Mouse (Mus musculus) retina, postnatal 7 days (tissue): Measurements from ENCODE around the gene Fam129c.
A peak's percentile ranks its signal among the peaks of the same experiment; 100 is the strongest.

Experiments
- DNase-seq: peaks from one replicate; pipeline ENCODE4 v3.0.0-alpha.2; 2012; ENCODE audit warnings: low read depth, low spot score

Gene Fam129c

DNA sequence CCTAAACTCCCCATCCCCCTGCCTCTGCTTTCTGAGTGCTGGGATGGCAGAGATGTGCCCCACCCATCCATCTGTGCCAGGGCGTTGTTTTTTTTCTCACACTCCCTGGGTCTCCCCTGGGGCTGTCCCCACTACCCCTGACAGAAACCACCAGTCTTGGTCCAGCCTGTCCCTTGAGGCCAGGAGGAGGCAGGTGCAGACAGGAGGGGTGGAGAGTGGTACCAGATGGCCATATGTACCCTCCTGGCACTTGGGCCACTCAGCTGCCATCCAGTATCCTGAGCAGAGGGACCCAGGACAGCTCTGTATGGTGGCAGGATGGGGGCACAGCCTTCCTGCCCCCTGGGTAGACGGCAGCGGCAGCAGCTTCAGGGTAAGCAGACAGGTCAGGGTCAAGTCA, at the start of gene Fam129c:
TSS of gene Fam129c (plus strand) at position 198 of the 400 bp plus-strand sequence.
- DNase-seq: no peak

DNA sequence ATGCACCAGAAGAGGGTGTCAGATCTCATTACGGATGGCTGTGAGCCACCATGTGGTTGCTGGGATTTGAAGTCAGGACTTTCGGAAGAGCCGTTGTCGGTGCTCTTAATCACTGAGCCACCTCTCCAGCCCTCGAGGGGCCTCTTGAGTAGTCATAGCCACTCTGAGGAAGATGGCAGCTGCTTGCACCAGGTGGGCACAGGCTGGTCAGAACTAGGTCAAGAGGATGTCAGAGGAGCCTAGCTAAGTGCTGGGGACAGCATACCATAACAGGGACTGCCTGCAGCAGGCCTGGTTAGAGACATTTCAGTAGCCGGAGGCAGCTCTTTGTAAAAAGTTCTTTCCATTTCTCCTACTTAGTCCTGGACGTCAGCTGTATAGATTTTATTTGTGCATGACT, 46.7 kb upstream of the Fam129c start:
- no peak for DNase-seq

DNA sequence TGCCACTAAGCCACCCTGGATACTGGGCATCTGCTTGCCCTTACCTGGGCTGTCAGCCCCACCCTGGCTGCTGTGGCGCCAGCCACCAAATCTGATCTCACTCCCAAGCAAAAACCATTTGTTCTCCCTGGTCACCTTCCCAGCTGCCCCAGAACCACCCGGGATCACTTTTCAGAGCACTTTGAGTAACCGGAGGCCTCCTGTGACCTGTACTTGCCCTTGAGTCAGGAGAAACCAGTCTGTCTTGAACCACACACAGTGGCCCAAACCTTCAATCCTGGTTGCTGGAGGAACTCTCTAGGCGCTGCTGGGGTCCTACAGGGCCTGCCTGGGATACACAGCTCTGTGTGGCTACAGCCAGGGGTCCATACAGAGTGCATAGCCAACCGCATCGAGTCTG, 44.7 kb upstream of the Fam129c start:
- DNase-seq: no peak

DNA sequence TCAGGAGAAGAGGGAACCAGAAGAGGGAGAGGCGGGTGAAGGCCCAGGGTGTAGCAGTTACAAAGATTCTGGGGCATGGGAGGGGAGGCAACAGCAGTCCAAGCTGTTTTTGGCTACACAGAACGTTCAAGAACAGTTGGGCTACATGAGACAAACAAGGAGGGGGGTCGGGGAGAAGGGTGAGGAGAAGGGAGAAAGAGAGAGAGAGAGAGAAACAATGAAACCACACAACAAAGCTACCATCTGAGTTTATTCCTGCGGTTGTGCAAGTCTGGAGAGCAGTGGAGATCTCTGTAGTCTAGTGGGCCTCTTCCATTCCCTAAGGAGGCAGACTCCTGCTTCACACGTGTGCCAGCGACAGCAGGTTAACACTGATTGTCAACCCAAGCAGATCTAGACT, 43.4 kb upstream of the Fam129c start:
- DNase-seq: no peak

DNA sequence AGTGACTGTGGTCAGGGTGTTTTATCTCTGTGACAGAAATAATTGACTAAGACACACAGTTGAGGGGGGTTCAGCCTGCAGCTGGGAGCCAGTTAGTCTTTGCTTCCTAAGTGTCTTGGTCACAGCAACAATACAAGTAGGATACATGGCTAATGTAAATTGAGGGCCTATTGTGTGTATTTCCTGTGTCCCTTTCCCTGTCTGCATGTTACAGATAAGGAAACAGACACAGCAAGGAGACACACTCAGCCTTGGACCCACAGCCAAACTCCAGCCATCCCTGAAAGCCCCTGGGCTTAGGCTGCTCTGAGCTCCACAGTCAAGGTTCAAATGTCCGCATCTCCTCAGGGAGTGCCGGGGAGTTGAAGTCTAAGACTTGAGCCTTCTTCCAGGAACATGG, 42.8 kb upstream of the Fam129c start:
- no peak for DNase-seq

DNA sequence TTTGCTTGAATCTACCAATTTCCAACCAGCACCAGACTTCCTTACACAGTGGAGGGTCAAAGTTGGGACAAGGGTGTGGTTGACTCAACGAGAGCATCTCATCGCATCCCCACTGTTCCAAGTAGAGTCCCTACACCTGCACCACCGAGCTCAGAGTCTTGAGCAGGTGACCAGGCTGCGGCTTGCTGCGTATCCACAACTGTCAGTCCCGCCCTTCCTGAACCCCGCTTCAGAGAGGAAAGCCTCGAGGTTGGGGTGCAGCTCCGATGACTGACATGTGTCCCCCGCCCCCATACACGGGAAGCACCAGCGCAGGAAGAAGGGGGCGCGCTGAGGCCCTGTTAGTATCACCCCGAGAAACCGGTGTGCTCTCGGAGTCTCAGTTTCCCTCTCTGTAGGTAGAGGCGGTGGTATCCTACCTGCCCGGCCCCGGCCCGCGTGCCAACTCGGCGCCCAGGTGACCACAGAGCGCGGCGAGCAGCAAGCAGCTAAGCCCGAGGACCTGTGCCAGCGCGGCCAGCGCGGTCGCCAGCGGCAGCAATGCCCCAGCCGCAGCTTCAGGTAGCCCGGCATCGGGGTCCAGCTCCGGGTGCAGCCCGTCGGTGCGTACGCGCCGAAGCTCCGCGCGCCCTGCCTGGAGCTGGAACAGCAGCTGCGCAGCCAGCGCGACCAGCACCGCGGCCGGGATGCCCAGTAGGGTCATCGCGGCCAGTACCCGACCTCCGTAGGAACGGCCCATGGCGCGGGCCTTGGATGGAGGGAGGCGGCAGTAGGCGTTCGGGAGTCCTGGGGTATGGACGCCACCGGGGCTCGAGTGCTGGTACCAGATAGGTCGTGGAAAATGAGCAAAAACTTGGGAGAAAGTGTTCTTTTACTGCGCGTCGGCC, 39.1 kb upstream of the Fam129c start, which contains the start of gene Tmem221:
TSS of gene Tmem221 (minus strand) at position 801 of the 887 bp plus-strand sequence.
- DNase-seq: no peak

DNA sequence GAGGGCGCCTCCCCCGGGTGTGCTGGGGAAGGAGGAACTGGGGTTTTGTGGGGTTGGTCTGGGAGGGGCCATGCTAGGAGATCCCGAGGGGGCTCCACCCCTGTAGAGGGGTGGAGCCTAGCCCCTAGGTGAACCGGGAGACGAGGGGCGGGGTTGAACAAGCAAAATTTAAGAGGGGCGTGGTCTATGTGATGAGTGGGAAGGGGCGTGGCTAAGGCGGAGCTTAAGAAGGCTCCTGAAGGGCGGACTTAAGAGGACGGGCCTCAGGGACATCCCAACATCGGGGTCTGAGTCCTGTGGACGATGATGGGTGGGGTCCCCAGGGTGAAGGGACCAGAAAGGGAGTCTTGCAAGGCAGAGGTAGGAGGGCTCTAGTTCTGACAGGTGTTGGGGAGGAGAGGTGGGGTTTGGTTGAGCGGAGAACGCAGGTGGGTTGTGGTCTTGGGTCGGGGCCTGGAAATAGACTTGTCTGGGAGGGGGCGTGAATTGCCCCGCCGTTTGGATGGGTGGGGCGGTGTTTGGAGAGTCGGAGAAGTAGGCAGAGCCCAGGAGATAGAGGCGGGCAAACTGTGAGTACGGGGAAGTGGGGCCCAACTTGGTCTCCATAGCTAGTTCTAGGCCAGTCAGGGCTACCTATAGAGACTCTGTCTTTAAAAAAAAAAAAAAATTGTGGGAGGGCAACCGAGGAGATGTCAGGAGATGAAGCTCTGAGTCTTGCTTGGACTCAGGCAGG, 38.3 kb upstream of the Fam129c start:
- no peak for DNase-seq

DNA sequence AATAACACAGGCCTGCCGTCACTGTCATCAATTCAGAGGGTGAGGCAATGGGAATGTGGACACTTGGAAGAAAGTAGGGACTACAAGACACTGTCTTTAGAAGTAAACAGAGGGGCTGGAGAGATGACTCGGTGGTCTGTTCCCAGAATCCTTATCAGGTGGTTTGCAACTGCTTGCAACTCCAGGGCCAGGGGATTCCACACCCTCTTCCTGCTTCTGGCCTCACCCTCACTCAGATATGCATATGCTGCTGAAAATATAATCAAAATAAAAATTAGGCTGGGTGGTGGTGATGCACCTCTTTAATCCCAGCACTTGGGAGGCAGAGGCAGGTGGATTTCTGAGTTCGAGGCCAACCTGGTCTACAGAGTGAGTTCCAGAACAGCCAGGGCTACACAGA, 37.4 kb upstream of the Fam129c start:
- DNase-seq: no peak

DNA sequence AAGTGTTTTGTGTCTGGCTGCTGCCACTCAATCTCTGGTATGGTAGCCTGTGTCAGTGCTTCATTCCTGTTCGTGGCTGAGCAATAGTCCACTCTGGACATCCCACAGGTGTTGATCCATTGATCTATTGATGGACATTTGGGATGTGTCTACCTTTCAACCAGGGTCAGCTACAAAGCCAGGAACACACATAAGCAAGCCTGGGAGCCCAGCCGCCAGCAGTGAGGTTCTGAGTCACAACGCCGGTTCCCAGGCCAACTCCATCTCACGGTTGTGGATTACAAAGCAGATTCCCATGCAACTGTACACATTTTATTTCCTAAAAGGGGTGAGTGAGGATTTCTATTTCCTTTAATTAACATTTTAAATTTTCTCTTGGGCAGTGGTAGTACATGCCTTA, 36.7 kb upstream of the Fam129c start:
- DNase-seq: no peak

DNA sequence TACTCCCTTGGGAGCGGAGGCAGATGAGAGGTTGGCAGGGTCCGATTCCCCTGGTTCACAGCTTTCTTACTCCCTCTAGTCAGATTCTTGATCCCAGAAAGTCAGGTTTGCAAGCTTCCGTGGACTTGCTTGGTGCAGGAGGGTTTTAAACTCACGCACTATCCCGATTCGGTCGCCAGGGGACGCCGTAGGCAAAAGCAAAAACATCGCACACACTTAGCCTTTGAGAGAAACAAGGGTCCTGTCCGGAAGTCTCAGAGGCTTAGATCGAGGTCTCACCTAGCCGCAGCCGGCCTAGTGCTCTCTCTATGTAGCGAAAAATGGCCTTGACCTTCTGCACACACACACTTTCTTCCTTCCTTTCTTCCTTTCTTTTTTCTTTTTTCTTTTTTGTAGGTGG, 36.0 kb upstream of the Fam129c start:
- peak; percentile 74 for DNase-seq

DNA sequence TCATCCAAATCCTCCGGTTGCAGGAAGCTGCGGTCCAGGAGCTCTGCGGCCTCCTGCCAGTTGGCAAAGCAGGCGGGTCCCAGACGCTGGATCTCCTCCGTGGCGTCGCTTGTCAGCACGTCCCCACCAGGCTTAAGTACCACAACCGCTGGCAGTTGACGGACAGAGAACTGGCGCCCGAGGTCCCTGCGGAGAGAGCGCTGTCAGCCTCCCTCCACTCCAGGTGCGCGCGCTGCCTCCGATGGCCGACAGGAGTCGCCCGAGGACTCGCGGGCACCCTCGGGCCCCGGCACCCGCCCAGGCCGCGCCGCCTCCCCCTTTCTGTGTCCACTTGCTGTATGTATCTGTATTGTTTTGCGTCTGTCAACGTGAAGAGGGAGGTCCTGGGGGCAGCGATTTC, 34.7 kb upstream of the Fam129c start:
- DNase-seq: peak; percentile 62

DNA sequence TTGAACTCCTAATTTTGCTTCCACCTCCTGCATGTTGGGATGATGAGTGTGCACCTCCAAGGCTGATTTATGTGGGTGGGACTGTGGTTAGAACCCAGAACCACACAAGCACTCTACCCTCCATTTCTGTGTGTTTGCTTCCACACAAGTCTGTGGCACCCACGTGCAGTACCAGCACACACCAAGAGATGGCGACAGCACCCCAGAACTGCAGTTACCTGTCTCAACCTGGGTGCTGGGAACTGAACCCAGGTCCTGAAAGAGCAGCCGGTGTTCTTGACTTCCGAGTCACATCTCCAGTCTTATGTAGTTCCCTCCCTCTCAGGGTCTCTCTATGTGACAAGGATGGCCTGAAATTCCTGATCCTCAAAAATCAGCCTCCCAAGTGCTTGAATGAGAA, 33.5 kb upstream of the Fam129c start:
- DNase-seq: no peak

DNA sequence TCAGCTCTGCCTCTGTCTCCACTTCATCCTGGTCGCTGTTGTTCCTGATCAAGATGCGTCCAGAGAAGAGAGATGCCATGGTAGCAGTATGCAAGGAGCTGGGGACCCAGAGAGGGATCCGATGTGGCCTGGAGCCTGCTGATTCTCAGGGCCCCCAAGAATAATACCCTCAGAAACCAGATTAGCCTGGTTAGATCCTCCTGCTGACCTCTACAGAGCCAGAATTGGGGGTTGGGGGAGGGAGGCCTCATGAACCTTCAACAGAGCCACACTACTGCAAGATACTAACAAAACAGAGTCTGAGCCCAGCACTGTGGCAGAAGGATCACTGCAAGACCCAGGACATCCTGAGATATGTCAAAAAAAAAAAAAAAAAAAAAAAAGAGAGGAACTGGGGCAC, 30.9 kb upstream of the Fam129c start, which contains the start of gene Nxnl1:
TSS of gene Nxnl1 (minus strand) at position 101 of the 400 bp plus-strand sequence.
- DNase-seq: no peak

DNA sequence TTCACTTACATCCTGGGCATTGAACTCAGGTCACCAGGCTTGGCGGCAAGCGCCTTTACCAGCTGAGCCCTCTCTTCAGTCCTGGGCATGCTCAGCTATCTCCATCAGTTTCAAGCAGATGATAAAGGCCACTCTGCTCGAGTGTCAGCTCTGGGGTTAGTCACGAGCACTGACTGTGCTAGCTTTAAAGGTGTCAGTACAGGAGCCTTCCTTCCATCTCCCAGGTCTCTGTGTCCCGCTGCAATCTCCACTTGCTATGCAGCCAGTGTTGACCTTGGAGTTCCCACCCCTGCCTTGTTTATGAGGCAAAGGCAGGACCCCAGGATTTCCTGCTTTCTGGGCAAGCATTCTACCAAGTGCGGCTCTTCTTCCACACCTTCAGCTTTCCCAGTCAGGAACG, 29.9 kb upstream of the Fam129c start:
- no peak for DNase-seq

DNA sequence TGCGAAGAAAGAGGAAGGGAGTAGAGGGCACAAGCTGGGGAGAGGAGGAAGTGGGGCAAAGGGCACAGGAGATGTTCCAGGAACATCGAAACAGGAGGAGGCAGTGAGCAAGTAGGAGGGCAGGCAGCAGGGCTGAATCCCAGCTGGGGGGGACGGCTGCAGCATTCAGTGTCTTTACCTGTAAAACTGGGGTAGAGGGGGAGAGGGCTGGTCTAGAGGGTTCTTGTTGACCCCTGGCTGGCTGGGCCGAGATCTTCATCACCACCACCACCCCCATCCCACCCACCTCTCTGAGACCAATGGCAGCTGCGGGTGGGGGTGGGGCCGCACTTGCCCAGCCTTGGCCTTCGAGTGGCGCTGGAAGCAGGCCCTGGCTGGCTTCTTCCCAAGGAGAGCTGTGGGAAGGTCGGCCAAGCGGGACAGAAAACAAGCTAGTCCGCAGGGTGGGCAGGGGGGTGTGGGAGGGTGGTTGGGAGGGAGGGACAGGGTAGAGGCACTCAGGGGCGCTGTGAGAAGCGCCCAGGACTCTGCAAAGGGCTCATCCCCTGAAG, 29.0 kb upstream of the Fam129c start, which contains the start of gene Slc27a1:
TSS of gene Slc27a1 (plus strand) at position 496 of the 551 bp plus-strand sequence.
- no peak for DNase-seq

DNA sequence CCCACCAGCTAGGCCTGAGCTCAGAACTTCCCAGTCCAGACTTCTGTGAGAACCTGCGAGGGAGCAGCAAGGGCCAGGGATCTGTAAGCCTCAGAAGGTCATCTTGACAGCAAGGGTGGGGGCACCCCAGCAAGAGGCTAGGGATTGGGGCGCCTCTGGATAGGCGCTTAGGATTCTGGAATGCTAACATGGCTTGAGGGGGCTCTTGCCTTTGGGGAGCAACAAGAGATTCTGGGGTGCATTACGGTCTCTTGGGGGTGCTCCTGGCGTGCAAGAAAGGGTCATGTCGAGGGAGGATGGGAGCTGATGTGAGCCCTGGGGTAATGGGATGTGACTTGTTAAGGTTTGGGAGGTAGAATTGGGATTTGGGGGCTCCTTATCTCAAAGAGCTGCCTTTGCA, 28.5 kb upstream of the Fam129c start:
- DNase-seq: no peak

DNA sequence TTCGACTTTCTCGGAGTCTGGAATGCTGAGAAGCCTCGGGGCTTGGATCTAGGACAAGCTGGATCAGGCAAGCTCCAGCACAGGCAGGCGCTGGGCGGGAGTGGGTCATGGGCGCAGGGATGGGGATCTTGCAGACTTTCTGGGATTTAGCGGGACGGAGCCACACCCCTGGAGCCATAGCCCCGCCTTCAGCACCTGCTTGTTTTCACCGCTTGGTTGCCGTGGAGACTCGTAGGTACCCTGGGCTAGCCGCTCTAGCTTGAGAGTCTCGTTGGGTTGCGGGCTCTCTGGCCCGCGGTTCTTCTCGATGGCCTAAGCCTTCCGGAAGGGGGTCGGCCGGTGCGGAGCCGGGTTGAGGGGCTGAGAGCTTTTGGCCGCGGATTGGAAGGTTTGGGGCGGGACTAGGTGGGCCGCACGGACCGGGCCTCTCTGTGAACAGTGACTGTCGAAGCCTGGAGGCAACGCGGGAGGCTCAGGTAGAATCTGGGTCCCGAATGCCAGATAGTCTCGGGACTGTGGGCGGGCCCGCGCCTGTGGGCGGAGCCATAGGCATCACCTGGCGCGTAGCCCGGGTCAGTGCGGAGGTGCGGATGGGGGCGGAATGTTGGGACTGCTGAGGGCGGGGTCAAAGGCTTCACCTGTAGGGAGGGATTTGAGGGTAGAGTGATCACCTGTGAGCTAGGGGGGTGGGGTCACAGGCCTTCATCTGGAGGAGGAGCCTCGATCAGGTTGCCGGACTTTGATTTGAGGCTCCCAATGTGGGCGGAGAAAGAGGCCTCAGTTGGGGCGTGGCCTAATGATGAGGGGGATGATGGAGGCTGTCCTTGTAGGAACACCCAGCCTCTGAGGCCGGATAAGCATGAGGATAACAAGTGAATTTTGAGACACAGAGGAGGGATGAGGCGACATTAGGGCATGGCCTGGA, 27.8 kb upstream of the Fam129c start:
- DNase-seq: peak; percentile 80

DNA sequence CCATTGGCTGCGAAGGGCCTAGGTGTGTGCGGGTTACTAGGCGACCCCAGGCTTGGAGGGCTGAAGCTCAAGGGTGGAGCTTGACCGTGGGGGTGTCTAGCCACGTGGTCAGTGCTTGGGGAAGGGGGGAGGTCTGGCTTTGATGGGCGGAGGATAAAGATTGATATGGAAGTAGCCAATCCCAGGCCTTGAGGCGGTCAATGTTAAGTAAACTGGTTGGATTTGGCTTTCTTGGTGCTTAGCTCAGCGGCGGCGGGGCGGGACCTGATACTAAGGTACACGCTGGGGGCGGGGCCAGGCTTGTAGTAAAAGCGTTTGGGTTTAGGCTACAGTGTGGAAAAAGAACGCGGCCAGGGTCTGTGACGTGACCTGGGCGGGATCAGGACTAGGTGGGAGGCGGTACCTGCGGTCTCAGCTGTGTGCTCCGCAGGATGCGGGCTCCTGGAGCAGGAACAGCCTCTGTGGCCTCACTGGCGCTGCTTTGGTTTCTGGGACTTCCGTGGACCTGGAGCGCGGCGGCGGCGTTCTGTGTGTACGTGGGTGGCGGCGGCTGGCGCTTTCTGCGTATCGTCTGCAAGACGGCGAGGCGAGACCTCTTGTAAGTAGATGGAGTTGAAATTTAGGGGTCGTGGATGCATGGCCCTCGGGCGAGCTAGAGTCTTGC, 27.0 kb upstream of the Fam129c start:
- DNase-seq: peak; percentile 90

DNA sequence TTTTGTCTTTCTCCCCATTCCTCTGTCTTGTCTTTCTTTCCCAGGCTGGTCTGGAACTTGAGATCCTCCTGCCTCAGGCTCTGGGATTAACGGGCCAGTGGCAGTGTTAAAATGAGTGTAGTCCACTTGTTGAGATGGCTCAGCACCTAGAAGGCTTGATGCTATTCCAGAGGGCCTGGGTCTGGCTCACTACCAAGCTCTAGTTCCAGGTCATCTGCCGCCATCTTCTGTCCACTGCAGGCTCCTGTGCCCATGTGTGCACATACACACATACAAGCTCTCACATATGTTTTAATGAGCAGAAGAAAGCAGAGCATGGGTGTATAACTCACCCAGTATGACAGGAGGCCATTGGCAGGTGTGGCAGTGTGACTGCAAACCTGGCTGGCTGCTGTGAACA, 25.4 kb upstream of the Fam129c start:
- DNase-seq: no peak

DNA sequence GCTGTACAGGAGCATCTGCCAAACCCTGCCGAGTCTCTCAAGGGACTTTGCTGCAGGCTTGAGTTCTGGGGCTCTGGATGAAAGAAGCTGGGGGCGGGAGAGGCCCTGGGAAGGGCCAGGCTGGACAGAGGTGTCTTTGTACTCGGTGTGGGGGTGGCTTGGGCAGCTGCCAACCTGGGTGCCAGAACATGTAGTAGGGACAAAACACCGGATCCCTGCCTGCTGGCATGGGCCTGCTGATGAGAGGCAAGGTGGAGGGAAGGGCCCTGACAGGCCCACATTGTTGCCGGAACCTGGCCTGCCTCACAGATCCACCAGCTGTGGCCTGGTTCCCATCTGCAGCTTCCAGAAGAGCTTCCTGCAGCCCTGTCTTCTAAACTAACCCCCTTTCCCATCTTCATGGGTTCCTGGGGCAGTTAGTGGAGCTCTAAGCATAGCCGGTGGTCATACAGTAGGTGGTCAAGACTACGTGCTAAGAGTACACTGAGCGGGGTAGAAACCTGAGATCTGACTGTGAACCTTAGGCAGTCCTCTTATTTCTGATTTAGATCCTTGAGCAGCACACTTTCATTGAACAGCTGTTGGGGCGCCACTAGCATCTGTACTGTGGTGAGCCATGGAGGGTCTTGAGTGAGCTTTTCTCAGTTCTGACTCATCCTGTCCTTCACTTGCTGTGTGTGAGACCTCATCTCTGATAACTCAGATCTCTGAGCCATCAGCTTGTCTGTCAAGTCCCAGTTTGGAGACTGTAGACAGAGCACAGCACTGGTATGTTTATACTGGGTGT, 24.4 kb upstream of the Fam129c start:
- no peak for DNase-seq
